Mouse (Mus musculus) layer of hippocampus, adult 2 months (tissue): ENCODE measurements around the gene Kdm3a. TPM values are rescaled to one million over a fixed set of nuclear protein-coding genes. Genes with fewer than 3 reads are reported as not detected.
A peak's percentile ranks its signal among the peaks of the same experiment; 100 is the strongest.

Experiments
- DNase-seq, 2 experiments: peaks; one replicate each; pipeline ENCODE4 v3.0.0; 2022; ENCODE audit warnings: low spot score in 2 of 2
- H3K27ac ChIP-seq: fragments of 200-600 bp; 2 replicates; pipeline ENCODE4 v1.8.1; 2022
- H3K4me3 ChIP-seq: fragments of 200-600 bp; 2 replicates; pipeline ENCODE4 v1.8.1; 2022; ENCODE audit warnings: mild to moderate bottlenecking
- CTCF ChIP-seq: fragments of 200-600 bp; conservative IDR thresholded peaks from 2 replicates; pipeline ENCODE4 v1.8.1; 2022; ENCODE audit warnings: antibody characterized with exemption, mild to moderate bottlenecking, moderate library complexity
- long read RNA-seq, 2 experiments: library from polyadenylated mRNA; stranded (forward); transcript quantifications; one replicate each; pipeline ENCODE4 v2.0.0; 2021; ENCODE audit warnings: borderline mapping rate in 2 of 2
- total RNA-seq, 2 experiments: library from RNA; stranded (reverse); gene quantifications; 2 replicates each; pipeline ENCODE4 v1.2.3; 2021

Gene Kdm3a
- total RNA-seq = 10 to 100 TPM; 44.4 to 49.0 TPM
- long read RNA-seq, experiment 1, full-length matches to known transcripts = 9 of 18 reads
- long read RNA-seq, experiment 1, partial matches to known transcripts = 0 of 18 reads
- long read RNA-seq, experiment 1, other reads (novel, unspliced or antisense) = 9 of 18 reads
- long read RNA-seq, experiment 2, full-length matches to known transcripts = 11 of 36 reads
- long read RNA-seq, experiment 2, partial matches to known transcripts = 3 of 36 reads
- long read RNA-seq, experiment 2, other reads (novel, unspliced or antisense) = 22 of 36 reads

DNA sequence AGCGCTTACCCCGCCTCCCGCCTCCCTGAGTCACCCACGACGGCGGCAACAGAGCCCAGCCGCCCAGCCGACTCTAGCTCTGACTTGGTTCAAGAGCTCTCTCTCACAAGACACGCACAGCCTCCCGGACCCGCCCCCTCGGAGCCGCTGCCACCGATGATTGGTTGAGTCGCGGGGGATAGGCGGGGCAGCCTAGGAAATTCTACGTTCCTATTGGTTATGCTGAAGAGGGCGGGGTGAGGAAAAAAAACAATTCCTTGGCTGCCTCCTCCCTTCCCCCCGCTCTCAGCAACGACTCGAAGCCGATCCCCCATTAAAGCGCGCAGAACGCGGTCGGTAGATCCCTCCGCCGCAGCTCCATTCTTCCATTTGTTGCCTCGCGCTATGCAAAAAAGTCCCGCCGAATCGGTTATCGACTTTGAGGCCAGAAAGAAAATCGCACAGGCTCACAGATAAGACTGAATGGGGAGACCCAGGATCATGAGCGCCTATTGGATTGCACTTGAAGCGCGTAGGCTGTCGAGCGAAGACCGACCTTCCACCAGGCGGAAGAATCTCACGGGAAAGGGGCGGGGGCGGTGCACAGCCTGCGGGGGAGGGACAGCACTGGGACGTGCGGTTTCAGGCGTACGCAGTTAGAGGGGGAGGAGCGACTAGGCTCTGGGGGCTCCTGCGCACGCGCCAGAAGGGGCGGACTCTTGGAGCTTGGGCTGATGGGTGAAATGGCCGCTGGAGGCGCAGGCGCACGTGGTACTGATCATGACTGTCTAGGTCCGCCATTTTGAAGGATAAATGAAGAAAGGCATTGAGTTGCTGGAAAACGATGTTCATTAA lies at the start of gene Kdm3a:
Kdm3a (minus strand) TSS at position 162 of the 834 bp plus-strand sequence.
- TF ChIP-seq CTCF = peak; percentile 84
- H3K27ac ChIP-seq = peak within 1 kb of the TSS; percentile 98
- peak within 1 kb of the TSS; percentile 83 for H3K4me3 ChIP-seq
- DNase-seq = peak; percentile 98

DNA sequence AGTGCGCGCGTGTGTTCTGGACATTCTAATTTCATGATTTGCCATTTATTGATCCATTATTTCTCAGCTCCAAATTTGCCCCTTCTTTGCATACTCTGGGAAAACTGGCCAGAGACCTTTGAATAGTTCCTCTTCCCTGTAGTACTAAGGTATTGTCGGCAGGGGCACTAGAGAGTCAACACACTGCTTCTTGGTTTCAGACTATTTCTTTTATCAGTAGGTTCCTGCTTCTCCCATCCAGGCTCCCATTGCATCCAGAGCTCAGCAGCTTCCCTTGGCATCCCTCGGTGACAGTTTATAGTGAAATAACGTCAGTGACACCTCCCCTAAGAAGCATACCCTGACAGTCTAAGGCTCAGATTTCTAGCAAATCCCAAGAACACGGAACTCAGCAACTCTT lies 46.1 kb upstream of the Kdm3a start:
- Histone ChIP-seq H3K27ac (no peak overlapping the region), H3K4me3 (no peak overlapping the region)
- TF ChIP-seq CTCF = peak; percentile 63
- no peak for DNase-seq

- DNase-seq = no peak
- Histone ChIP-seq H3K4me3 (no peak overlapping the region), H3K27ac (no peak overlapping the region)
- TF ChIP-seq CTCF = peak; percentile 55
Measured at GRCm38 (mm10) chr6:71673166-71673565, 40.4 kb upstream of the Kdm3a start.

- TF ChIP-seq CTCF = no peak
- Histone ChIP-seq H3K4me3 (no peak overlapping the region), H3K27ac (no peak overlapping the region)
- no peak for DNase-seq
Measured at GRCm38 (mm10) chr6:71664511-71664910, 31.7 kb upstream of the Kdm3a start.

- TF ChIP-seq CTCF = no peak
- Histone ChIP-seq H3K4me3 (no peak overlapping the region), H3K27ac (no peak overlapping the region)
- no peak for DNase-seq
Measured at GRCm38 (mm10) chr6:71658290-71658689, 25.5 kb upstream of the Kdm3a start.

- no peak overlapping the region for H3K27ac ChIP-seq
- H3K4me3 ChIP-seq = no peak overlapping the region
- no peak for TF ChIP-seq CTCF
- no peak for DNase-seq
Measured at GRCm38 (mm10) chr6:71655835-71656234, 23.0 kb upstream of the Kdm3a start.

DNA sequence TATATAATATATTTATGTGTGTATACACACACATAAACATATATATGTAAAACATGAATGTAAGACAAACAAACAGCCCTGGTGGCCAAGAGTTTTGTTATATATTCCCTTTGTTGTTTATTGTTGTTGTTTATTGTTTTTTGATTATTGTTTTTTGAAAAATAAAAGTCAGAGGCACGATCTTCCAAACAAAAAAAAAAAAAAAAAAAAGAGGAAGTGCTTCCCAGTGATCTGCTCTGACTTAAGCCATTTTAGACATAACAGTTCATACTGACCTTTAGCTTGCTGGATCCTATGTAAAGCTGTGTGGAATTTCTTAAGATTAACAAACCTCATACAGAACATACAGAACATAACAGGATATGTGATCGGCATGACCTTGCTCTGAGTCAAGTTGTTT lies 19.1 kb upstream of the Kdm3a start:
- Histone ChIP-seq H3K4me3 (no peak overlapping the region), H3K27ac (no peak overlapping the region)
- DNase-seq = no peak
- no peak for TF ChIP-seq CTCF

- no peak for TF ChIP-seq CTCF
- peak overlapping the region; percentile 83 for H3K4me3 ChIP-seq
- no peak for DNase-seq
- peak overlapping the region; percentile 98 for H3K27ac ChIP-seq
Measured at GRCm38 (mm10) chr6:71632486-71632828, 333 bp downstream of the Kdm3a start.

- no peak for TF ChIP-seq CTCF
- peak; percentile 20 to 23 for DNase-seq
- Histone ChIP-seq H3K4me3 (peak overlapping the region; percentile 83), H3K27ac (peak overlapping the region; percentile 98)
Measured at GRCm38 (mm10) chr6:71631706-71632461, 906 bp downstream of the Kdm3a start.

- Histone ChIP-seq H3K4me3 (peak overlapping the region; percentile 83), H3K27ac (peak overlapping the region; percentile 98; the same call in 1 of the 2 replicates)
- no peak for TF ChIP-seq CTCF
- no peak for DNase-seq
Measured at GRCm38 (mm10) chr6:71631196-71631595, 1.6 kb downstream of the Kdm3a start.

- TF ChIP-seq CTCF = no peak
- no peak overlapping the region for H3K4me3 ChIP-seq
- H3K27ac ChIP-seq = no peak overlapping the region
- no peak for DNase-seq
Measured at GRCm38 (mm10) chr6:71627325-71627724, 5.5 kb downstream of the Kdm3a start.

GRCm38 (mm10) chr6:71625984-71626383 lies 6.8 kb downstream of the Kdm3a start:
- no peak for TF ChIP-seq CTCF
- H3K4me3 ChIP-seq = no peak overlapping the region
- H3K27ac ChIP-seq = no peak overlapping the region
- no peak for DNase-seq

DNA sequence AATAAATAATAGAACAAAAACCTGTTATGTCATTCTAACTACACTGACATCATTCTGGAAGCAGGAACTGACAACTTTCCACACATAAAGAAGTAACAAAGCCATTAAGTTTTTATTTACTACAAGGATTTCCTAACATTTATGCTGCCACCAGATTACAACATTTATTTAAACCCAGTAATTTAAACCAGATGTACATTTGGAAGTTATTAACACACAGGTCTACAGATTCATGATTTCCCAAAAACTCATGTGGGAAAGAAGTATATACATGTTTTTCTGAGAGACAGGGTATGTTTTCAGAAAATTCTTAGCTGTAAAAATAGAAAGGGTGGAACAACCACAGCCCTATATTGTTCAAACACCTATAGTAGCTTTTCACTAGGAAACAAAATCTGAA lies 8.1 kb downstream of the Kdm3a start:
- Histone ChIP-seq H3K4me3 (no peak overlapping the region), H3K27ac (no peak overlapping the region)
- no peak for TF ChIP-seq CTCF
- DNase-seq = no peak
